Mouse (Mus musculus) ovary, postnatal 10 days (tissue): ENCODE measurements around the gene Rnf133.

Source experiments
- DNase-seq: peaks from one replicate; pipeline ENCODE4 v3.0.0; 2022; ENCODE audit warnings: low spot score

The Rnf133 gene

GRCm38 (mm10) chr6:23650205-23650604, at the start of gene Rnf133:
TSS of gene Rnf133 (minus strand) at chr6:23650305.
- no peak for DNase-seq

- no peak for DNase-seq
Observed at GRCm38 (mm10) chr6:23678172-23678571, 28.1 kb upstream of the Rnf133 start.

GRCm38 (mm10) chr6:23655036-23655435, 4.9 kb upstream of the Rnf133 start, which contains the start of gene Rnf148:
TSS of gene Rnf148 (minus strand) at chr6:23655136.
- DNase-seq, result no peak

GRCm38 (mm10) chr6:23648732-23649131, 1.4 kb downstream of the Rnf133 start:
- DNase-seq, result no peak

DNA sequence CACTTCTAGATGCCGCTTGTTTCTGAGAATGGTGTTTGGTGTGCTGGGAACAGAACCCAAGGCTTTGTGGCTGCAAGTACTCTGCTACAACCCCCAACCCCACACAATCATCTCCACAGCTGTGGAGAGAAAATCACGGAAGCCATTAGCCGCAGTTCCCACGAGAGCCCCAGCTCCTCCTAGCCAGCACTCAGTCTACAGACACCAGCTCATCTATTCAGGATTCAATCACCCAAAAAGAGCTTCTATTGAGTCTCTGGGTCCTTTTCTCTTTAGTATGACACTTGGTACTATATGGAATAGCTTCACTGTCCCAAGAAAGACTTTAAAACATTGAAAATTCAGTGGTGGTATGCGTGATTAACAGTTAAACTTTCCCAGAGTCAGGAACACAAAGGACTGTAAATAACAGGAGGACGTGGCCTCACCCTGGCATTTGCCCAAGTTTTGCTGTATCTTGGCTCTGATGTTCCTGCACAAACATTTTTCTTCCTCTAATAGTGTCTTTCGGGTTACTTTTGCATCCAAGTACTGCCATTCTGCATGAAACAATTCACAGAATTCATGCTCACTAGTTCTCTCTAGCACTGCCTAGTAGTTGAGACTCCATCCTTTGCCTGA, 2.4 kb downstream of the Rnf133 start:
- no peak for DNase-seq

GRCm38 (mm10) chr6:23637081-23637480, 13.0 kb downstream of the Rnf133 start:
- no peak for DNase-seq

- DNase-seq, result no peak
Observed at GRCm38 (mm10) chr6:23635208-23635607, 14.9 kb downstream of the Rnf133 start.

DNA sequence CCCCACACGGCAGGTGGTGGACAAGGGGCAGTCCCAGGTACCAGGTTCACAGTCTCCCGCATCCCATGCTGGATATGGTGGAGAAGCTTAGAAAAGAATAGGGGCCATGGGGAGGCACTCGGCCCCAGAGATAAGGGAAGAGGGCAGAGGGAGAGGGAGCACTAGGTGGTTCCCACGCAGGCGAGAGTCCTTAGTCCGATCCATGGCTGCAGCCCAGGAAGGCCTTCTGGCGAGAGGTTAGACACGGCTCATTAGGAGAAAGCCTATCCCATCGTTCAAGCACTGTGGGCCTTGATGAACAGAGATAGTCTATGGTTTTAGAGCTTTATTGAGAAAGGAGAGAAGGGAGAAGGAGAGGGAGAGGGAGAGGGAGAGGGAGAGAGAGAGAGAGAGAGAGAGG, 16.1 kb downstream of the Rnf133 start:
- DNase-seq, result no peak

- no peak for DNase-seq
Observed at GRCm38 (mm10) chr6:23630465-23630864, 19.6 kb downstream of the Rnf133 start.
